Mouse (Mus musculus): ENCODE results near the gene Vmn1r232. TPM values are rescaled to one million over a fixed set of nuclear protein-coding genes. Genes with fewer than 3 reads are reported as not detected.

Vmn1r232 gene
- polyA plus RNA-seq (2016; fragmentation: Nextera tagmentation; extraction: Ambion mirVana), result not detected in 2 replicates

DNA sequence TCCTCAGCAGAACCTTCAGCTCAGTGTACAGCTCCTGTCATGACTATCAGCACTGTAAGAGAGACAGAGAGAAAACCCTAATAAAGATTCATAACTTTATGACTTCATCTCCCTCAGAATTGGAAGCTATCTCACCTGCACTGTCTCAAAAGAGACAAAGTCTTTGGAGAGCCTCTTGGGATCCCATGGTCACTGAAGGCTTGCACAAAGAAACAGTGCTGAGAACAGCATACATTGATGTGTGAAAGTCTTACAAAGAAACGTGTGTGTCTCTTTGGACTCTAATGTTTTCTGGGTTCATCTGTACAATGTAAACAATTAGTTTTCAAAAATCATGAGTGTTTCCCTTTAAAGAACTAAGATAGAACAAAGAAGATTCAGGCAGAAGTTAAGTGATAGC is at the start of gene Vmn1r232:
Gene Vmn1r232 (minus strand): TSS at position 101 of the 400 bp plus-strand sequence.
- no peak for ATAC-seq (ENCODE audit: insufficient number of reproducible peaks, low FRiP score)
- H3K27me3 ChIP-seq (replicated peaks), result no peaks in the 10 kb centered on the region
- 38% methylated on average over 1 of the region's 1 CpGs for WGBS
- no peak within 1 kb of the TSS for H3K4me2 ChIP-seq
- no peak within 1 kb of the TSS for H3K9ac ChIP-seq
- H3K27ac ChIP-seq (ENCODE audit: poor library complexity, severe bottlenecking), result no peak within 1 kb of the TSS
- no peaks in the 10 kb centered on the region for H3K9me3 ChIP-seq (replicated peaks)
- no peak within 1 kb of the TSS for H3K4me3 ChIP-seq
- no peaks in the 10 kb centered on the region for H3K4me1 ChIP-seq (replicated peaks)
- no peaks in the 10 kb centered on the region for H3K36me3 ChIP-seq

DNA sequence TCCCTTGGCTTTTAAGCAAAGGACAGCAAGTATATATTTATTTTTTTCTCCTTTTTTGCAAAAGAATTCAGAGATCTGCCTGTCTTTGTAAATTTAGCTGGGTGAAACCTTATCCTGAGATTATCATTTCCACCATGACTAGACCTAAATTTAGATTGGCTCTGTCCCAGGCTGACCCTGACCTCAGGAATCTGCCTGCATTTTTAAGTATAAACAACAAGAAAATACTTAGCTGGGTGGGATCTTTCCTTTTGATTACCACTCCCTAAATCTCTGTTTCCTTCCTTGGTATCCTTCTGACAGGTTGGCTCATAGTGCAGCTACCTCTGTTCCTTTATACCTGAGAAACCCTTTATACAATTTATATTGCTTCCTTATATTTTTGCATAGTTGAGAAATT is 47.2 kb upstream of the Vmn1r232 start:
- no peaks in the 10 kb centered on the region for H3K9me3 ChIP-seq (replicated peaks)
- no peak for ATAC-seq (ENCODE audit: insufficient number of reproducible peaks, low FRiP score)

DNA sequence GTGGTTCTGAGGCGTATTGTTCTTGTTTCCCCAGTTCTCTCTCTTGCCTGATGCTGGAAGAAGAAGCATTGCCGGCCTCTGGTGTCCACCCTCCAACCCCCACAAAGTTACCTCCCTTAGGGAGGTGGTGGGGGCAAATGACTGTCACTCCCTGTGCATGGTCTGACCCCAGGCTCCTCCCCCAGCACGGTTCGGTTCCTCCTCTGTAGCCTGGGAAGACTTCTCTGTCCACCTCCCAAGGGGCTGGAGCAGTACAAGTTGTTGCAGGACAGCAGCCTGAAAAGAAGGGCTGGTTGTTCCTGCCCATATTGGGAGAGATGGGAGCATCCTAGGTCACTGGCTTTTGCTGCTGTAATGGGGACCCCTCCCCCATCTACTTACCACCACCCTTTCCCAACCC is 45.9 kb upstream of the Vmn1r232 start:
- no peak overlapping the region for H3K27ac ChIP-seq (ENCODE audit: poor library complexity, severe bottlenecking)
- 85% methylated on average over 4 of the region's 4 CpGs for WGBS
- ATAC-seq (ENCODE audit: insufficient number of reproducible peaks, low FRiP score), result no peak
- no peaks in the 10 kb centered on the region for H3K9me3 ChIP-seq (replicated peaks)
- H3K9ac ChIP-seq, result no peak overlapping the region
- H3K27me3 ChIP-seq (replicated peaks), result no peaks in the 10 kb centered on the region
- no peak overlapping the region for H3K4me3 ChIP-seq
- H3K4me2 ChIP-seq, result no peak overlapping the region
- H3K36me3 ChIP-seq, result peaks cover 86% of the 10 kb centered on the region
- H3K4me1 ChIP-seq (replicated peaks), result no peaks in the 10 kb centered on the region

More for the DNA sequence above, 47.2 kb upstream of the Vmn1r232 start:
- Histone ChIP-seq H3K27me3 (replicated peaks) (no peaks in the 10 kb centered on the region), H3K27ac (ENCODE audit: poor library complexity, severe bottlenecking) (no peak overlapping the region), H3K4me2 (no peak overlapping the region), H3K9ac (no peak overlapping the region), H3K36me3 (peaks cover 73% of the 10 kb centered on the region), H3K4me1 (replicated peaks) (no peaks in the 10 kb centered on the region), H3K4me3 (no peak overlapping the region)

DNA sequence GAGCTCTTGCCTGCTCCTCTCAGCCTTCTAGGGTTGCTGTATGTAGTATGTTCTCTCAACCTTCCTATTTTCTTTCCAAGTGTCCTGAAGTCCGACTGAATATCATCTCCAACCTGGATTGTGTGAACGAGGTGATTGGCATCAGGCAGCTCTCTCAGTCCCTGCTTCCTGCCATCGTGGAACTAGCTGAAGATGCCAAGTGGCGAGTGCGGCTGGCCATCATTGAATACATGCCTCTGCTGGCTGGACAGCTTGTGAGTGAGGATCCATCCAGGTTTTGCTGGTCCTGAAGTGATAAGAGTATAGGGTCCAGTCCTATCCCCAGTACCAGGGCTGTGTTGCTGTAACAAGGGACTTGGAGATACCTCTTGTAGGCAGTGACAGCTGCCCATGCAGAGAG is 40.9 kb upstream of the Vmn1r232 start:
- H3K4me1 ChIP-seq (replicated peaks), result no peaks in the 10 kb centered on the region
- H3K36me3 ChIP-seq, result peaks cover 98% of the 10 kb centered on the region
- WGBS, result 91% methylated on average over 5 of the region's 5 CpGs
- no peaks in the 10 kb centered on the region for H3K27me3 ChIP-seq (replicated peaks)
- ATAC-seq (ENCODE audit: insufficient number of reproducible peaks, low FRiP score), result no peak
- no peak overlapping the region for H3K4me2 ChIP-seq
- H3K4me3 ChIP-seq, result no peak overlapping the region
- no peaks in the 10 kb centered on the region for H3K9me3 ChIP-seq (replicated peaks)
- H3K27ac ChIP-seq (ENCODE audit: poor library complexity, severe bottlenecking), result no peak overlapping the region
- H3K9ac ChIP-seq, result no peak overlapping the region

DNA sequence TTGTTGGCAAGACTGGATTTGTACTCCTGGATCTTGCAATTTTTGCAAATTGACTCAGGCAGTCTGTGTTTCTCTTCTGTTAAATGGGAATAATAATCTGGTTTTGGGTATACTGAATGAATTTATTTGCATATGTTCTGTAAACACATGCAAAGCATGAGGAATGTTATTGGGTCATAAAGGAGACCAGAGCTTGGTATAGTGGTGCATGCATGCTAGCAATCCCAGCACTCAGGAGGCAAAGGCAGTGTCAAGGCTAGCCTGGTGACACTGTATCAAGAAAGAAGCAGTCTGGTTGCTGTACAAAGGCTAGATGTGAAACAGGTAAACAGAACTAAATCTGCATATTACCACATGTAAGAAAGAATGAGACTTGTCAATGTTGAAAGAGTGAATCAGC is 27.1 kb upstream of the Vmn1r232 start:
- H3K9me3 ChIP-seq (replicated peaks), result no peaks in the 10 kb centered on the region
- peaks cover 43% of the 10 kb centered on the region for H3K4me1 ChIP-seq (replicated peaks)
- ATAC-seq (ENCODE audit: insufficient number of reproducible peaks, low FRiP score), result no peak
- H3K4me2 ChIP-seq, result peak overlapping the region; percentile 82
- peaks cover 4% of the 10 kb centered on the region; the same call in 1 of the 2 replicates for H3K36me3 ChIP-seq
- peak overlapping the region; percentile 81 for H3K9ac ChIP-seq
- peak overlapping the region; percentile 94; the same call in 1 of the 2 replicates for H3K27ac ChIP-seq (ENCODE audit: poor library complexity, severe bottlenecking)
- H3K4me3 ChIP-seq, result peak overlapping the region; percentile 79
- no peaks in the 10 kb centered on the region for H3K27me3 ChIP-seq (replicated peaks)

DNA sequence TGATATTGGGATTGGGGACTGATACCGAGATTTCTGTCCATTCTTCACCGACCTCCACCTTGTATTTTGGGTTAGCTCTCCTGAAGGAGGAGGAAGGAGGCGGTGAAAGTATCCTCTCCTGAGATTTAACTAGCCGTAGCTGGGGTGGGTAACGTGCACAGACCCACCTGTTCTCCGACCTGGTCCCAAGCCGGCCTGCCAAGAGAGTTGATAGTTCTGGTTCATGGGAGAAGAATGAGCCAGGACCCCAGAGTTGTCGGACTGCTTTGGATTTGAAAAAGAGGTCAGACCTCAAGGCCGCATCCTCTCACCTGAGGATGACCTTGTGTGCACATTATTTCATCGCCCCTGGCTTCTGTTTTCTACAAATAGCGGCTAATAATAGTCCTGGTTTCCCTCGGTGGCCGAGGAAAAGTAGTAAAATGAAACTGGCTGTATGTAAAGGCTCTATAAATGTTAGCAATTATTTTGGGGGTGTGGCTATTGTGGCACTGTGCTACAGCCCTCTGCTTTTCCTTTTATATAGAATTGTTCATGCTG is 26.6 kb upstream of the Vmn1r232 start:
- ATAC-seq (ENCODE audit: insufficient number of reproducible peaks, low FRiP score), result no peak
- Histone ChIP-seq H3K9ac (peak overlapping the region; percentile 81), H3K27ac (ENCODE audit: poor library complexity, severe bottlenecking) (peak overlapping the region; percentile 94), H3K36me3 (no peaks in the 10 kb centered on the region), H3K4me2 (peak overlapping the region; percentile 82), H3K9me3 (replicated peaks) (no peaks in the 10 kb centered on the region), H3K27me3 (replicated peaks) (no peaks in the 10 kb centered on the region), H3K4me3 (peak overlapping the region; percentile 79), H3K4me1 (replicated peaks) (peaks cover 43% of the 10 kb centered on the region)
- under 1% methylated on average over 13 of the region's 13 CpGs for WGBS

DNA sequence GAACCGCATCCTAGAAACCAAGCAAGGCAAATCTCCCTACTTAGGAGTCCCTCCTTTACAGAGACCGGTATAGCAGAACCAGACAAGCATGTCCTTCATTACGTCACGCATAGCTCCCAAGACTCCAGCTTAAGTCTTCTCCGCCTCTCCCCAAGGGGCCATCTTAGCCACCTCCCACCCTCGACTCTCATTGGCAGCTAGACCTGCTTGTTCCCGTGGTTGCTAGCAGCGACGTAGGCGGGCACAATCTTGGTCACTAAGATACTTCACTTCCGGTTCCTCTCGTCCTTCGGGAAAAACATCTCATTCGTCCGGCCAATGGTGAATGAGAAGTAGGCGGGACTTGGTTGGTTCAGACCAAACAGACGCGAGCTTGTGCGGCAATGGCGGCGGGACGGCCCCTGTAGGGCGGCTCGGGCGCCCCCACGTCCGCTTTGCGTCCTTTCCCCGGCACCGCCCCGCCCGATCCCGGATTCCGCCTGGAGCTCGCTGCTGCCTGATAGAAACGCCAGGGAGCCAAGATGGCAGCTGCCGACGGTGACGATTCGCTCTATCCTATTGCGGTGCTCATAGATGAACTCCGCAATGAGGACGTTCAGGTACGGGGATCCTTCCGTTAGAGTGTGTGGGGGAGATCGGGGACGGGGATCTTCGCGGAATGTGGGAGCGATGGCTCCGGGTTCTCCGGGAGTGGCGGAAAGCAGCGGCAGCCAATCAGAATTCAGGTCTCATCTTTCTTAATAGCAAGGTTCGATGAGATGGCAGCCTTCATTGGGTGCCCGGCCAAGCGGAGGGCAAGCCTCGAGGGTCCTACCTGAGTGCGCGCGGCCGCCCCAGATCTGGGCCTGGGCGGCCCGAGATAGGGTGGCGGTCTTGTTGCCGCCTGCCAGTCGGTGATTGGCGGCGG is 25.7 kb upstream of the Vmn1r232 start, which contains the start of gene Ppp2r1a:
Gene Ppp2r1a (plus strand): TSS at position 327 of the 907 bp plus-strand sequence.
- Histone ChIP-seq H3K4me1 (replicated peaks) (peaks cover 38% of the 10 kb centered on the region), H3K27ac (ENCODE audit: poor library complexity, severe bottlenecking) (peak within 1 kb of the TSS; percentile 95), H3K4me3 (peak within 1 kb of the TSS; percentile 79), H3K4me2 (peak within 1 kb of the TSS; percentile 82), H3K9ac (peak within 1 kb of the TSS; percentile 81), H3K27me3 (replicated peaks) (no peaks in the 10 kb centered on the region), H3K9me3 (replicated peaks) (no peaks in the 10 kb centered on the region), H3K36me3 (no peaks in the 10 kb centered on the region)
- peak; percentile 99 for ATAC-seq (ENCODE audit: insufficient number of reproducible peaks, low FRiP score)
- WGBS, result under 1% methylated on average over 69 of the region's 69 CpGs

DNA sequence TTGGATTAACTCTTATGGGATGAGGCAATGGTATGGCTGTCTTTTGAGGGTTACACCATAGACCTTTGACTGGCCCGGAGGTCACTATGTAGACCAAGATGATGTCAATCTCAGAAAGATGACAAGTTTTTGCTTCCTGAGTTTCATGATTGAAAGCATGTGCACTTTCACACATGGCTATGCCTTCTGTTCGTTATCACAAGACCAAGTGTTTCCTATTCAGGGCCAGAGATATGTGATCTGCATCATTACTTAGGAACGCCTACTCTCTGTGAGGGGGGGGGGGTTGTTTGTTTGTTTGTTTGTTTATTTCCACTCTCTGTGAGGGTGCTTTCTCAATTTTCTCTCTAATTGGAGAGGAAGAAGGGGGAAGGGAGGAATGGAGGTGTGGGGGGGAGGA is 24.7 kb upstream of the Vmn1r232 start:
- Histone ChIP-seq H3K9ac (peak overlapping the region; percentile 70), H3K27ac (ENCODE audit: poor library complexity, severe bottlenecking) (peak overlapping the region; percentile 95), H3K4me1 (replicated peaks) (peaks cover 28% of the 10 kb centered on the region), H3K27me3 (replicated peaks) (no peaks in the 10 kb centered on the region), H3K4me2 (peak overlapping the region; percentile 69), H3K36me3 (no peaks in the 10 kb centered on the region), H3K4me3 (peak overlapping the region; percentile 79), H3K9me3 (replicated peaks) (no peaks in the 10 kb centered on the region)
- ATAC-seq (ENCODE audit: insufficient number of reproducible peaks, low FRiP score), result no peak
- WGBS, result 61% methylated on average over 3 of the region's 3 CpGs

DNA sequence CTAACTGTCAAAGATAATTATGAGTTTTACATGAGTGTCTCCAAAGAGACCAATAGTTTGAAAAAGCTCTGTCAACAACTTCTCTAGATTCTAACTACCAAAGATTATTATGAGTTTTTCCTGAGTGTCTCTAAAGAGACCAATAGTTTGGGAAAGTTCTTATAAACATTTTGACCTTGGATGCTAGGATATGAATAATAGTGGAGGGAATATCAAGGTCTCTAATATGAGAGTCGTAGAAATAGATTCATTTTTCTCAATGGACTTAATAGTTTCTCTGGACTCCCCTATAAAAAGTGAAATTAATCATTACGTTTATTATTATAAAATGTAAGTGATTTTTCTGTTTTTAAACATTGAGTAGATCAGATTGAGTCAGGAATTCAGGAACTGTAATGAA is 14.5 kb downstream of the Vmn1r232 start, which contains the start of gene Vmn1r231:
Gene Vmn1r231 (minus strand): TSS at position 101 of the 400 bp plus-strand sequence.
- ATAC-seq (ENCODE audit: insufficient number of reproducible peaks, low FRiP score), result no peak

More for the DNA sequence above, 14.5 kb downstream of the Vmn1r232 start, which contains the start of gene Vmn1r231:
- Histone ChIP-seq H3K4me3 (no peak within 1 kb of the TSS), H3K27ac (ENCODE audit: poor library complexity, severe bottlenecking) (no peak within 1 kb of the TSS), H3K27me3 (replicated peaks) (no peaks in the 10 kb centered on the region), H3K9ac (no peak within 1 kb of the TSS), H3K36me3 (no peaks in the 10 kb centered on the region), H3K4me2 (no peak within 1 kb of the TSS), H3K9me3 (replicated peaks) (no peaks in the 10 kb centered on the region; the same call in 1 of the 2 replicates), H3K4me1 (replicated peaks) (no peaks in the 10 kb centered on the region)
- WGBS, result 53% methylated on average over 2 of the region's 2 CpGs

Data from heart, embryonic 12.5 days (tissue).